Mouse (Mus musculus) embryonic fibroblast, embryonic 13.5 days (primary cell): ENCODE data around the gene Arhgef39.

Source experiments
- CTCF ChIP-seq: IDR thresholded peaks from 2 replicates; pipeline ENCODE4 v1.5.1; 2011; ENCODE audit warnings: mild to moderate bottlenecking, control low read depth, low read length, moderate library complexity, borderline replicate concordance; ENCODE audit not compliant: insufficient read depth
- POLR2A ChIP-seq: IDR thresholded peaks from 2 replicates; pipeline ENCODE4 v1.6.1; 2011; ENCODE audit warnings: low read depth, mild to moderate bottlenecking, control low read depth, low read length, moderate library complexity

- TF ChIP-seq POLR2A (no peak), CTCF (no peak)
Observed at GRCm38 (mm10) chr4:43504269-43504668, 4.8 kb upstream of the Arhgef39 start.
